In genomic region chr12:83283591-83284320, GRCm38 (mm10) we compare ENCODE assay signal across 8 mouse cellular contexts.
"Had no signal": no experiment of that assay in that cellular context is flagged by ENCODE, and none has a peak within 500 bp of the region (broad histone marks: within the 10 kb centered on the region; RNA-seq: fewer than 3 reads in every experiment).

No protein-coding gene starts in this region.

- DNase-seq: kidney, postnatal 25 days; layer of hippocampus, adult 9-11 months; lung, adult 2 months; lung, postnatal 10 days; lung, postnatal 4 days; thymus, adult 18-20 months; thymus, postnatal 14 days had no signal

- ATAC-seq: midbrain, embryonic 15.5 days had no signal
